Mouse (Mus musculus) E14TG2a.4 (cell line): ENCODE results near the gene Tmem59.

ENCODE experiments used
- CTCF ChIP-seq: conservative IDR thresholded peaks from 2 replicates; pipeline ENCODE4 v1.5.1; 2014; ENCODE audit warnings: low read length
- NANOG ChIP-seq: IDR thresholded peaks from 2 replicates; pipeline ENCODE4 v1.6.1; 2014; ENCODE audit warnings: borderline replicate concordance, low read length, mixed read lengths
- POU5F1 ChIP-seq: IDR thresholded peaks from 2 replicates; pipeline ENCODE4 v1.6.1; 2014; ENCODE audit warnings: low read length, borderline replicate concordance

- TF ChIP-seq CTCF (no peak), POU5F1 (no peak), NANOG (no peak)
These were observed 39.4 kb downstream of the Tmem59 start for GRCm38 (mm10) chr4:107217574-107217973.
